ENCODE assay signal across 9 mouse cellular contexts in the genomic region with DNA sequence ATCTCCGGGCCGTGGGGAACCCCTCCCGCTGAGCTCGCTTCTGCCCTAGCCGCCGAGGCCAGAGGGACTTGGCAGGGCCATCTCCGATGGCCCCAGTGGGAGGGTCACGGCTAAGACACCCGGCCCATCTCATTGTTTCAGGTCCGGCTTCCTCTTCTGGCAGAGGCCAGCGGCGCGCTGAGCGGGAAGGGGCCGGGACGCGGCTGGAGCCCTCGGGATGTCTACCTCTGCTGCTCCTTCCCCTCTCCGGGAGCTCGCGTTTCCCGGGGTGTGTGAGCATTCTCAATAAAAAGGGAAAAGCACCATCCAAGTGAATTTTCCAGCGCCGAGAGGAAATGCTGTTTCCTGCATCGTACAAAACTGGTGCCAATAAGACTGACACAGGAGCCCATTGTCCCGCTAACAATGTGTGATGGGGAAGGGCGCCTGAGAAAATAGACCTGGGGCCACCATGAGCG. TPM values are rescaled to one million over a fixed set of nuclear protein-coding genes. Genes with fewer than 3 reads are reported as not detected.
DNase-seq lines count a peak whose midpoint lies in the region; ATAC-seq lines count a peak whose summit lies in the region.
"Had no signal": no experiment of that assay in that cellular context is flagged by ENCODE, and none has a peak within 500 bp of the region (broad histone marks: within the 10 kb centered on the region; RNA-seq: fewer than 3 reads in every experiment).

No protein-coding gene starts in this region.

- peak overlapping the region; percentile 30 for H3K4me3 ChIP-seq in embryonic facial prominence, embryonic 15.5 days (replicated peaks)
- peak overlapping the region; percentile 48 for H3K4me3 ChIP-seq in heart, embryonic 13.5 days
- peak overlapping the region; percentile 30 for H3K4me3 ChIP-seq in kidney, embryonic 15.5 days (replicated peaks)
- H3K4me3 ChIP-seq in lung, embryonic 15.5 days, result peak overlapping the region; percentile 24

- 0 out of 2 replicates have a peak, but pooled peaks have one; percentile 31 for ATAC-seq in embryonic facial prominence, embryonic 15.5 days (ENCODE audit: insufficient number of reproducible peaks, low FRiP score, low TSS enrichment, low read depth)
- ATAC-seq in heart, embryonic 13.5 days (ENCODE audit: extremely low read depth, insufficient number of reproducible peaks, low FRiP score, low TSS enrichment), result no peak
- ATAC-seq in kidney, embryonic 15.5 days (replicated peaks; ENCODE audit: low FRiP score), result peak; percentile 54
- ATAC-seq in lung, embryonic 15.5 days (ENCODE audit: borderline replicate concordance, extremely low read depth, low FRiP score, low TSS enrichment), result peak; percentile 74
- ATAC-seq: Patski had no signal

- DNase-seq in right cerebral cortex, postnatal 10 days (ENCODE audit: low spot score in 2 of 2), result peak; percentile 25 to 30
- DNase-seq in right cerebral cortex, adult 18-20 months, result no peak
- DNase-seq in skeletal muscle tissue, adult 2 months (ENCODE audit: low read depth, low spot score), result peak; percentile 29
- no peak for DNase-seq in ovary, adult 18-20 months (ENCODE audit: low spot score)

- WGBS in embryonic facial prominence, embryonic 15.5 days, result 0% methylated on average over 28 of the region's 28 CpGs
- WGBS in heart, embryonic 13.5 days, result 1% methylated on average over 28 of the region's 28 CpGs
- under 1% methylated on average over 28 of the region's 28 CpGs for WGBS in kidney, embryonic 15.5 days
- WGBS in lung, embryonic 15.5 days, result 0% methylated on average over 28 of the region's 28 CpGs

- H3K27ac ChIP-seq in embryonic facial prominence, embryonic 15.5 days (replicated peaks), result no peak overlapping the region
- H3K27ac ChIP-seq in heart, embryonic 13.5 days (replicated peaks), result peak overlapping the region; percentile 75
- peak overlapping the region; percentile 68; the same call in 1 of the 2 replicates for H3K27ac ChIP-seq in kidney, embryonic 15.5 days
- peak overlapping the region; percentile 81 for H3K27ac ChIP-seq in lung, embryonic 15.5 days

- peaks cover 52% of the 10 kb centered on the region for H3K27me3 ChIP-seq in embryonic facial prominence, embryonic 15.5 days
- peaks cover 35% of the 10 kb centered on the region for H3K27me3 ChIP-seq in heart, embryonic 13.5 days (replicated peaks)
- H3K27me3 ChIP-seq in kidney, embryonic 15.5 days, result peaks cover 65% of the 10 kb centered on the region
- peaks cover 21% of the 10 kb centered on the region for H3K27me3 ChIP-seq in lung, embryonic 15.5 days
- H3K27me3 ChIP-seq: Patski had no signal

- peak overlapping the region; percentile 59 for H3K4me2 ChIP-seq in embryonic facial prominence, embryonic 15.5 days (replicated peaks)
- H3K4me2 ChIP-seq in heart, embryonic 13.5 days, result peak overlapping the region; percentile 77
- H3K4me2 ChIP-seq in kidney, embryonic 15.5 days, result peak overlapping the region; percentile 64
- H3K4me2 ChIP-seq in lung, embryonic 15.5 days, result peak overlapping the region; percentile 60

- H3K9ac ChIP-seq in embryonic facial prominence, embryonic 15.5 days, result no peak overlapping the region
- H3K9ac ChIP-seq in heart, embryonic 13.5 days, result peak overlapping the region; percentile 72
- H3K9ac ChIP-seq in kidney, embryonic 15.5 days, result peak overlapping the region; percentile 27; the same call in 1 of the 2 replicates
- no peak overlapping the region for H3K9ac ChIP-seq in lung, embryonic 15.5 days

- H3K9me3 ChIP-seq in embryonic facial prominence, embryonic 15.5 days (replicated peaks), result no peaks in the 10 kb centered on the region; the same call in 1 of the 2 replicates
- H3K9me3 ChIP-seq in heart, embryonic 13.5 days, result peaks cover 5% of the 10 kb centered on the region
- H3K9me3 ChIP-seq in kidney, embryonic 15.5 days (replicated peaks), result no peaks in the 10 kb centered on the region
- no peaks in the 10 kb centered on the region for H3K9me3 ChIP-seq in lung, embryonic 15.5 days

- H3K4me1 ChIP-seq in embryonic facial prominence, embryonic 15.5 days, result peaks cover 13% of the 10 kb centered on the region
- peaks cover 27% of the 10 kb centered on the region for H3K4me1 ChIP-seq in heart, embryonic 13.5 days
- peaks cover 38% of the 10 kb centered on the region for H3K4me1 ChIP-seq in kidney, embryonic 15.5 days
- peaks cover 36% of the 10 kb centered on the region for H3K4me1 ChIP-seq in lung, embryonic 15.5 days

- no peaks in the 10 kb centered on the region for H3K36me3 ChIP-seq in embryonic facial prominence, embryonic 15.5 days
- no peaks in the 10 kb centered on the region for H3K36me3 ChIP-seq in heart, embryonic 13.5 days
- H3K36me3 ChIP-seq in kidney, embryonic 15.5 days, result no peaks in the 10 kb centered on the region
- H3K36me3 ChIP-seq in lung, embryonic 15.5 days, result no peaks in the 10 kb centered on the region

RNA-seq across cellular contexts. Expression of a gene that starts 25.9 kb away (rescaled TPM):
- polyA plus RNA-seq in embryonic facial prominence, embryonic 15.5 days (2015; fragmentation: Nextera tagmentation; extraction: Ambion mirVana), result 10.3 and 12.9 TPM in 2 replicates
- 19.4 and 20.1 TPM in 2 replicates for polyA plus RNA-seq in heart, embryonic 13.5 days (2015; fragmentation: Nextera tagmentation; extraction: Ambion mirVana)
- 17.5 and 19.4 TPM in 2 replicates for polyA plus RNA-seq in kidney, embryonic 15.5 days (2015; fragmentation: Nextera tagmentation; extraction: Ambion mirVana)
- polyA plus RNA-seq in lung, embryonic 15.5 days (2015; fragmentation: Nextera tagmentation; extraction: Ambion mirVana), result 17.6 and 19.0 TPM in 2 replicates

Comparison
In these comparisons a context has a peak if more than half of its experiments do, and no peak if none do; other contexts are left out.
1. DNase-seq: peak in right cerebral cortex, postnatal 10 days (2 of 2) and skeletal muscle tissue, adult 2 months (single experiment); none in right cerebral cortex, adult 18-20 months (single experiment) and ovary, adult 18-20 months (single experiment).
2. H3K9ac ChIP-seq: peak in heart, embryonic 13.5 days (single experiment) and kidney, embryonic 15.5 days (single experiment); none in embryonic facial prominence, embryonic 15.5 days (single experiment) and lung, embryonic 15.5 days (single experiment).
3. Peak in every context shown above with its lines, with median percentiles within 50 percentile points of each other: H3K4me2 ChIP-seq and H3K4me3 ChIP-seq.